Mouse (Mus musculus) layer of hippocampus, adult 2 months (tissue): ENCODE measurements around the gene Zfp423. TPM values are rescaled to one million over a fixed set of nuclear protein-coding genes. Genes with fewer than 3 reads are reported as not detected.

Experiments
- DNase-seq, 2 experiments: peaks; one replicate each; pipeline ENCODE4 v3.0.0; 2022; ENCODE audit warnings: low spot score in 2 of 2
- H3K27ac ChIP-seq: fragments of 200-600 bp; 2 replicates; pipeline ENCODE4 v1.8.1; 2022
- H3K4me3 ChIP-seq: fragments of 200-600 bp; 2 replicates; pipeline ENCODE4 v1.8.1; 2022; ENCODE audit warnings: mild to moderate bottlenecking
- CTCF ChIP-seq: fragments of 200-600 bp; conservative IDR thresholded peaks from 2 replicates; pipeline ENCODE4 v1.8.1; 2022; ENCODE audit warnings: antibody characterized with exemption, mild to moderate bottlenecking, moderate library complexity
- total RNA-seq, 2 experiments: library from RNA; stranded (reverse); gene quantifications; 2 replicates each; pipeline ENCODE4 v1.2.3; 2021

Gene Zfp423
- total RNA-seq, 2 experiments from 2014 or later: 24.0 to 26.6 TPM

DNA sequence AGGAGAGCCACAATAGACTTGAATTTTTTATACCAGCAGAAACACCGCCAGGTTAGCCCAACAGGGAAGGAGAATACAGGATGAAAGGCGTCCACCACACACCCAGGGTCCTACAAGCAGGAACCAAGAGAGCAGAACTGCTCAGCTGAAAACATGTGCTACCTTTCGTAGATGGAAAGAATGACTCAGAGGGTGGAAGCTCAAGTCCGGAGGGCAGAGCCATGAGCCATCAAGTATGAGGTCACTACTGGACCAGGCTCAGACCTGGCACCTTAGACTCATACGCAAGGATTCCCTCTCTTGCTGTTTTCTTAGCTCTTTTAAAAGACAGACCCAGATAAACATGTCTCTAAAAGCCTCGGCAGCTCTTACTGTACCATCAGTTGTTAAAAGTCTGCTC lies 168.3 kb downstream of the Zfp423 start:
- DNase-seq: no peak
- no peak overlapping the region for H3K4me3 ChIP-seq
- TF ChIP-seq CTCF: no peak
- no peak overlapping the region for H3K27ac ChIP-seq

DNA sequence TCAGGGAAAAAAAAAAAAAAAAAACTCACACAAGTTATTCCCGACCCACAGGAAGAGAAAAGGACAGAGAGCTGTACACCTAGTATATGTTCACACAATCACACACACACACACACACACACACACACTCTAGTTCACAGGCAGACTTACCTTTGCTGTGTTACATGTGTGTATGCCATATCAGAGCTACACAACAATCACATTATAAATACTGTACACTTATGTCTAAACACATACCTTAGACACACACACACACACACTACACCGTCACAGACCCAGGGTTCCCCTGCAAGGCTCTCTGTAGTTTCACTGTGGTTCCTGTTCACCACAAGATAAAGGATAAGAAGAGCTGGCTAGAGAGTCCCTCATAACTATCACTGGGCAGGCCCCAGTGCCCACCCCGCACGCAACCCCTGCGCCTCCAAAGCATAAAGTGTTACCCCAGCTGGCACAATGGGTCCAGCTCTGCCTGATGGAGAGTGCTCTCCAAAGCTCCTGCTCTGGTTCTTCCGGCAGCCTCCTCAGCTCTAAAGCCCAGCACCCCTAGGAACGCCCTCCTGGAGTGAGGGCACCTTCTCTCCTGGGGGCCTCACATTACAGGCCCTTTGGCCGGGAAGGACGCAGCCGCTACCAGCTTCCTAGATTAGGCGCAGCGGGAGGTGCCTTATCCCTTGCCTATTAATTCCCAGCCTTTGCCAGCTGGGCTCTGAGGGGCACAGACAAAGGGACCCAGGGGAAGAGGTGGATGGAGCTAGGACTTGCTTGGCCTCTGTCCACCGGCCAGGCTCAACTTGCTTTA lies 174.6 kb downstream of the Zfp423 start:
- TF ChIP-seq CTCF: no peak
- Histone ChIP-seq H3K27ac (no peak overlapping the region), H3K4me3 (no peak overlapping the region)
- DNase-seq: no peak

DNA sequence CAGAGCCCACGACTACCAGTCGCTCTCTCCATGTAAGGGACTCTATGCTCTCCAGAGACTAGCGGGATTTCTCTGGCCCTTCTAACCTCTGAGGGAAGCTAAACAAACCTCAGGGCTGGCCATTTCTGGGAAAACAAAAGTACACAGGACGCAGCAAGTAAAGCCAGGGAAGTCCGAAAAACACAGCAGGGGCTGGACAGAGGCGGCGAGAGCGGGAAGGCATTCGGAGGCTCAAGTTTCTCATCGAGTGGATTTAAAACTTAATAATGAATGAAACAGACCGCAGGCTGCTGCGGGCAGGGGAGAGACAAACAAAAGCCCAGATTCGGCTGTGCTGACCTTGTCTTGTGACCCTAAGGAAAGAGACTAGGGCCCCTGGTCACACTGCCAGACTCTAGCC lies 175.2 kb downstream of the Zfp423 start:
- TF ChIP-seq CTCF: no peak
- no peak for DNase-seq
- no peak overlapping the region for H3K27ac ChIP-seq
- no peak overlapping the region for H3K4me3 ChIP-seq

DNA sequence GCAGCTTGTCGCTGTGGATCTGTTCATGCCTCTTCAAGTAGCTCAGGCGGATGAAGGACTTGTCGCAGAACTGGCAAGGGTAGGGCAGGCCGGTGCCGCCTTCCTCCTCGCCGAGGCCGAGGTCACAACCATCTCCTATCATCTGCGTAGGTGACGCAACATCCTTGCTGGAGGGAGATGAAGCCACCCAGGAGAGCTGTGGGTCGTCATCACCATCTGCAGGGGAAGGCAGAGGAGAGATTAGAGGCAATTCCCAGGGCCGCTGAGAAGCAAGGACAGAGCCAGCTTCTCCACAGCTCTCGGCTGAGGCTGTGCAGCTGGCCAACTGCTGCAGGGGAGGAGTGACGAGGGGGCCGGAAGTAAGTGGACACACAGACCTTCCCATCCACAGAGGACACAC lies 176.2 kb downstream of the Zfp423 start:
- TF ChIP-seq CTCF: no peak

DNA sequence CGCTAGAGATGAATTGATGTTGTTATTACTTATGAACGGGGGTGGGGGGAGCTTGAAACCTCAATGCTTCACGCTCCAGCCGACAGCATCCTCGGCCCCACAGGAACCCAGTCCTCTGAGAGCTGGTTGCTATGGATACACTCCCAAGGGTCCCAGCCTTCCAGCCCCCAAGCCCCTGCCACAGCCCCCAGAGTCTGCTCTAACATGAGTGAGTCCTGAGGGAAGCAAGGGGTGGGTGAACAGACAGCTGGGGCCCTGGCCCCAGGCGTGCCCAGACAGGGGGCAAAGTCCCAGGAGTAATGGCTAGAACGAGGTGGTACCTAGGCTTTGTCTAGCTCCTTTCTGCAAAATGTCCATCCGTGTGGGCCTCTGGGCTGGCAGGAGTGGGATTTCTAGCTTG lies 181.8 kb downstream of the Zfp423 start:
- no peak for TF ChIP-seq CTCF
- Histone ChIP-seq H3K27ac (no peak overlapping the region), H3K4me3 (no peak overlapping the region)
- DNase-seq: no peak

More for the DNA sequence above, 176.2 kb downstream of the Zfp423 start:
- H3K27ac ChIP-seq: no peak overlapping the region
- DNase-seq: no peak
- H3K4me3 ChIP-seq: no peak overlapping the region

DNA sequence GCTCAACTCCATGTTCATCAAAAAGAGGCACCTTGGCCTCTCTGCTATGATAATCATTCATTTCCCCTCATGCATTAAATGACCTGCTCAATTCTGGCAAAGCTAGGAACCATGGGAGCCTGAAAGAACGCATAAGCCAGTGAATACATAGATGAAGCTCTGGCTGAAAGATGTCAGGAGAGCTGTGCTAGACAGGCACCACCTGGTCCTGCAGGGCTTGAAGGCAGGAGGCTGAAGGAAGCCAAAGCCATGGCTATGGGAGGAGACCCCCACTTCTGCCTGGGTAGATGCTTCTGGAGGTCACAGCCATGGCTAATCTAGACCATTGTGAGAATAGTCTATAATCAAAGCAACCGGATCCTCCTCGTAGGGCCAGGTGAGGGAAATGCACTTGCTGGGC lies 183.5 kb downstream of the Zfp423 start:
- no peak for TF ChIP-seq CTCF
- no peak for DNase-seq
- Histone ChIP-seq H3K4me3 (no peak overlapping the region), H3K27ac (no peak overlapping the region)

DNA sequence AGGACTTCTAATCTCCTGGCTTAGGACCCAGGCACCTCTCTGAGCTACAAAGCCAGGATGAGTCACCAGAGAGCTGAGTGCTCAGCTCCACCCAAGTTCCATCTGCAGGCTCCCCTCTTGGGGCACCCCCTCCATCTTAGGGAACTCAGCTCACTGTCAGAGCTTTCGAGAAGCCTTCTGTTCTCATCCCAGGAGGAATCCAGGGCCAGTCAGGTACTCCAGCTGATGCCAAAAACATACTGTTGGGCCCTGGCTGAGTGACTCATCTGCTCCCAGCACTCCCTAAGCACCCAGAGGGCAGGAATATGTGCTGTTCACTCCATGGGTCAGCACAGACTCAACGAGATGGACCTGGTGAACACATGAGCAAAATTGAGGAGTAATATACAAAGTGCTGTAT lies 184.4 kb downstream of the Zfp423 start:
- TF ChIP-seq CTCF: no peak
- Histone ChIP-seq H3K4me3 (no peak overlapping the region), H3K27ac (no peak overlapping the region)
- no peak for DNase-seq

DNA sequence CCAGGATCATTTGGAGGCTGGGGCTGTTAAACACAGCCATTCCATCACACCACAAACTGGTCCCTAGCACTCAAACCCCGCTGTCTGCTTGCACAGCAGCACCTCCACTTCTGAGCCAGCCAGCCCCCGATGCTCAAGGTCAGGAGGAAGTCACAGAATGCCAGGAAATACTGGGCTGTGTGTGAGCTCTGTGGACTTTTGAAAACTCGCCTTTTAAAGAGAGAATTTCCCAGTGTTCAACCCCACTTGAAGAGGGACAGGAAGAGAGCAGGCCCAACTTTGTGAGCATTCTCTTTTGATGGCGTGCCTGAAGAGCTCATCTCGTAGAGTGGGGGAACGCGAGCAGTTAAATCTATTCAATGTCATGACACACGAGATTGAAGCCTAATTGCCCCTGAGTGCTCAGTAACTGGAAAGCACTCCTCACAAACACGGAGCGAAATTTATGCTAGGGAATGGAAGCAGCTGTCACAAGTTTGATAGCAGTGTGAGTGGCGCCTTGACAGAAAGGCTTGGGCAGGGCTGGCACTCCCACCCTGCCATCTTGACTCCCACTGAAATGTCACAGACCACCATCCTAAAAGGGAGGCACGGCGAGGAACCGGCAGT lies 186.4 kb downstream of the Zfp423 start:
- TF ChIP-seq CTCF: no peak
- no peak overlapping the region for H3K27ac ChIP-seq
- DNase-seq: no peak
- H3K4me3 ChIP-seq: no peak overlapping the region

DNA sequence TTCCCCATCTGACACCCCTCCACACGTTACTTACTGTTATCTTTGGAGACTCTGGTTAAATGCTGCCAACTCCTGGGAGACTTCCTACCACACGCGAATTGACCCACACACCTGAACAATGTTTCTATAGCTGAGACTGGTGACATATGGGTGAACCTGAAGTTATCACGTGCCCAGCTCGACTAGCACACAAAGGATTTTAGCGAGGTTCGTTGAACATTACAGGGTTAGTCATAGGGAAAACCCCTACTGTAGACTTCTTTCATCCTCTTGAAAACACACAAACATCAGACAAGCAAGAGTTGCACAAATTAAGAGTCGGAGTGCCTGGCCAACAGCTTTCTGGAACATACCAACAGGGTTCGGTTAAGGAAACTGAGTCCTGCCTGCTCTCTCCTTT lies 191.5 kb downstream of the Zfp423 start:
- H3K27ac ChIP-seq: no peak overlapping the region
- no peak for DNase-seq
- no peak overlapping the region for H3K4me3 ChIP-seq
- no peak for TF ChIP-seq CTCF

DNA sequence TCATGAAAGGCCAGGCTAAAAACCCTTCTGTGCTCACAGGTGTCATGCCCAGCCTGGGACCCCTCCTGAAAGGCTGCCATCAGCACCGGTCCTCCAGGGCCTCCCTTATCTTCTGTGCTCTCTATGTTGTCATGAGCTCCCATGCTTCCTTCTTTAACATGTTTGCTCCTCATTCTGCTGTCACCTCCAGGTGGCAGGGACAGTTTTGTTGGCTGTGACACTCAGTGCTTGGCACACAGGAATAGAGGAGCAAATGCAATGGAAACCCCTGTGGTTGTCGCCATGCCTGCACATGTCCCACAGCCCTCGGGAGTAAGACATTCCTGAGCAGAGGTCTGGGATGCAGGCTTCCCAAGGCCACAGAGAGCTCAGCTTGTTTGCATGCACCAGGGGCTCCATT lies 194.1 kb downstream of the Zfp423 start:
- no peak for TF ChIP-seq CTCF
- Histone ChIP-seq H3K27ac (no peak overlapping the region), H3K4me3 (no peak overlapping the region)
- no peak for DNase-seq

DNA sequence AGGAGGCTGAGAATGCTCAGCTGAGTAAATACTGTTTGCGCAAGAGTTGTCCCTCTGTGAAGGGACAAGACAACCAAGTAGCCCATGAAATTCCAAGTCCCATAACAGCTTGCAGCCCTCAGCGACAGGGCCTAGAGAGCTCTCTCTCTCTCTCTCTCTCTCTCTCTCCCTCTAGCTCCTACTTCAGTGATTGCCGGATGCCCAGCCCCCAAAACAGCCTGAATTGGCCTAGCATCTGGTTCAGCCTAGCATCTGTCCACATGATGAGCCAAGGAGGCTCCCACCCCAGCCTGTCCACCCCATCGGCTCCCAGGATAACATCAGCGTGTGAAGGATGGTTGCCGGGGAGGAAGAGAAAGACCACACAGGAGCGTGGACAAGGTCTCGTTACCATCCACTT lies 200.6 kb downstream of the Zfp423 start:
- TF ChIP-seq CTCF: no peak
- no peak overlapping the region for H3K4me3 ChIP-seq
- no peak for DNase-seq
- no peak overlapping the region for H3K27ac ChIP-seq

DNA sequence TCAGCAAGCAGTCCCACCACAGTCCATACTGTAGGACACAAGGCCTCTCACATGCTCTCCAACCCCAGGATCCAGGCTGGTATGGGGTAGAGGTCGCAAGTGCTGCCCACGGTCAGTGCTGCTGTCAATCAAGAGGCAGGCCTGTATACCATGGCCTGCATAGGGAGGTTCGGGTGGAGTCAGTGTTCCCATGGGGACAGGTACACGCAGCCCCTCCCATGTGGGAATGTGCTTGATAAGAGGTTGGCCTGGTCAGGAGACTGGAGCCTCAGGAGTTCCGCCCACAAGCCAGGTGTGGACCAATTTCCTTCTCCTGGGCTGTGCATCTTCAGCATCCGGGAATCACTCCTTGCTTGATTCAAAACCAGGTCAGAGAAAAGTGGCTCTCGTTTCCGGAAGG lies 204.5 kb downstream of the Zfp423 start:
- Histone ChIP-seq H3K4me3 (no peak overlapping the region), H3K27ac (no peak overlapping the region)
- no peak for TF ChIP-seq CTCF
- DNase-seq: no peak

DNA sequence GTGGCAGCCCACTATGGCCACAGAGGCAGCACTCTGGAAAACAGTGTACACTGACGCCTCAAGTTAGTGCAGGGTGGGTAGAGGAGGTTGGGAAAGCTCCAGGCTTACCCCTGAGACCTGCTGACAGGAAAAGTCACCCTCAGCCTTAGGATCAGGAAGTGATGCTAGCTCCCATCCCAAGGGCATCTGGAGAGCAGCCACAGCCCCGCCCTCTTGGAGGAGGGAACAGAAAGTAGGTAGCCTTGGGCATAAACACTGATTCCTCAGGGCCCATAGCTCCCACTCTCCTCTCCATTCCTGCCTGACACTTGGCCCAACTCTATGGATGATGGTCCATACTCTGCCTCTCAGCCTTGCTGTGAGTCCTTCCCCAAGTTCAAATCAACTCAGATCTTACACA lies 205.8 kb downstream of the Zfp423 start:
- no peak overlapping the region for H3K27ac ChIP-seq
- no peak for TF ChIP-seq CTCF

DNA sequence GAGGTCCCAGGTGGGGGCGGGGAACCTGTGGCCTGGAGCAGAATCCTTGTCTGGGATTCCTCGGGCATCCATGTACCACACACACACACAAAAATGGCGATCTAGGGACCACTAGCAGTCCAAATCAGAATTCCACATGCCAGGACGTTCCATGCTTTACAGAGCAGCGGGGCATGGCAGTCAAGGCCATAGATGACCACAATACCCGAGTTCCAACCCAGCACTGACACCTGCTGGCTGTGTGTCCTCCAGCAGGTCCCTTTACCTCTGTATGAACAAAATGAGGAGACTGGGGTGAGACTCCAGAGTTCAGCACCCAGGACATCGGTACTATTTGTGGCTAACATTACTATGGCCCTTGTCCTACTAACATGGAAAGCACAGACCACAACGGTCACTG lies 206.2 kb downstream of the Zfp423 start:
- Histone ChIP-seq H3K4me3 (no peak overlapping the region), H3K27ac (no peak overlapping the region)
- no peak for DNase-seq
- TF ChIP-seq CTCF: peak; percentile 60

More for the DNA sequence above, 205.8 kb downstream of the Zfp423 start:
- DNase-seq: no peak
- no peak overlapping the region for H3K4me3 ChIP-seq

DNA sequence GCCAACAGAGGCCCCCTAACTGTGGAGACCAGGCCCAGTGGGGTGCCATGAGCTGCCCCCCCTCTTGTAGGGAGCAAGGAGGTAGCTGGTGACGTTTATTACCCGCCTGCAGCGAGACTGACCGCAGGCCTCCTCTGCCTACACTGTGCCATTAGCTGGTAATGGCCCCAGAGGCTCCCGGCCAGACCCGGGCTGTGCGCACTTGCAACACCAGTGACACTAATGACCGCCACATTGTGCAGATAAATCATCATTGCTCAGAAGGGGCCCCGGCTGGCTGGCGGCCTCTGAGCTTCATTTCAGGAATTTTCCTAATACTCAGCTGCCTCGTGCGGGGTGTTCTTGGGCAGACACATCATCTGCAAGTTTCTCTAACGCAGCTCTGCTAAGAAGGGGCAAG lies 206.7 kb downstream of the Zfp423 start:
- TF ChIP-seq CTCF: no peak
- DNase-seq: no peak
- Histone ChIP-seq H3K27ac (no peak overlapping the region), H3K4me3 (no peak overlapping the region)
